Comparison of ENCODE assay signal across 9 mouse cellular contexts in genomic region chr9:45139082-45139481, GRCm38 (mm10). TPM values are rescaled to one million over a fixed set of nuclear protein-coding genes. Genes with fewer than 3 reads are reported as not detected.
DNase-seq lines count a peak whose midpoint lies in the region; ATAC-seq and TF ChIP-seq lines count a peak whose summit lies in the region.
"Had no signal": no experiment of that assay in that cellular context is flagged by ENCODE, and none has a peak within 500 bp of the region (broad histone marks: within the 10 kb centered on the region; RNA-seq: fewer than 3 reads in every experiment).

No protein-coding gene starts in this region.

- no peaks in the 10 kb centered on the region for H3K9me3 ChIP-seq in heart, embryonic 14.5 days (ENCODE audit: control insufficient read depth, low read length)
- no peaks in the 10 kb centered on the region for H3K9me3 ChIP-seq in ES-E14 (ENCODE audit: control insufficient read depth, insufficient read depth, low read depth, low read length)
- no peaks in the 10 kb centered on the region for H3K9me3 ChIP-seq in hindbrain, embryonic 11.5 days (ENCODE audit: control insufficient read depth, low read length)
- H3K9me3 ChIP-seq in midbrain, embryonic 10.5 days (replicated peaks), result no peaks in the 10 kb centered on the region

- no peak for ATAC-seq in heart, embryonic 14.5 days (ENCODE audit: insufficient number of reproducible peaks, insufficient read depth, low FRiP score, low read depth)
- no peak for ATAC-seq in hindbrain, embryonic 11.5 days (ENCODE audit: low FRiP score)
- ATAC-seq in inflammation-experienced regulatory T-cells, adult 6 months, result no peak

- H3K36me3 ChIP-seq in heart, embryonic 14.5 days (ENCODE audit: control insufficient read depth, insufficient read depth, low read length), result no peaks in the 10 kb centered on the region
- no peaks in the 10 kb centered on the region for H3K36me3 ChIP-seq in ES-E14 (ENCODE audit: control insufficient read depth, insufficient read depth, low read length, poor library complexity, severe bottlenecking)
- H3K36me3 ChIP-seq in hindbrain, embryonic 11.5 days (ENCODE audit: control insufficient read depth, insufficient read depth, low read length), result no peaks in the 10 kb centered on the region
- H3K36me3 ChIP-seq in midbrain, embryonic 10.5 days, result no peaks in the 10 kb centered on the region

- peak overlapping the region; percentile 54 to 56 for H3K4me3 ChIP-seq in heart, embryonic 14.5 days (ENCODE audit: control insufficient read depth in 1 of 2, insufficient read depth in 1 of 2, low read depth in 1 of 2, low read length in 2 of 2)
- peak overlapping the region; percentile 53 to 72 for H3K4me3 ChIP-seq in ES-E14 (ENCODE audit: insufficient read depth in 1 of 2, low read depth in 1 of 2, low read length in 2 of 2, poor library complexity in 1 of 2, severe bottlenecking in 1 of 2)
- H3K4me3 ChIP-seq in hindbrain, embryonic 11.5 days (ENCODE audit: low read depth, low read length), result peak overlapping the region; percentile 46
- peak overlapping the region; percentile 64 for H3K4me3 ChIP-seq in midbrain, embryonic 10.5 days

- in situ Hi-C loops in ES-E14 (cut with MboI; ENCODE audit: low sequenced_read_pairs in 2 of 2, unreplicated experiment in 2 of 2), result no loop called here

- H3K27me3 ChIP-seq in heart, embryonic 14.5 days (ENCODE audit: control insufficient read depth, insufficient read depth, low read length), result peaks cover 79% of the 10 kb centered on the region
- peaks cover 57% of the 10 kb centered on the region for H3K27me3 ChIP-seq in hindbrain, embryonic 11.5 days (ENCODE audit: control insufficient read depth, insufficient read depth, low read length)
- peaks cover 100% of the 10 kb centered on the region for H3K27me3 ChIP-seq in midbrain, embryonic 10.5 days (ENCODE audit: low read depth, poor library complexity, severe bottlenecking)

- intact Hi-C loops in heart, postnatal 10 days (cut with DNase I), result loop anchor here (5.0 kb wide), 1 partner anchor 92 kb away; no protein-coding TSS in a partner anchor

- 10% methylated on average over 7 of the region's 7 CpGs for WGBS in heart, embryonic 14.5 days
- WGBS in hindbrain, embryonic 11.5 days, result 6% methylated on average over 7 of the region's 7 CpGs
- WGBS in midbrain, embryonic 10.5 days, result 6% methylated on average over 7 of the region's 7 CpGs

- H3K27ac ChIP-seq in heart, embryonic 14.5 days (replicated peaks in 1 of 2; ENCODE audit: control insufficient read depth in 1 of 2, insufficient read depth in 1 of 2, low read depth in 2 of 2, low read length in 2 of 2), result no peak overlapping the region
- no peak overlapping the region for H3K27ac ChIP-seq in ES-E14 (ENCODE audit: insufficient read depth, low read depth, low read length, poor library complexity, severe bottlenecking)
- no peak overlapping the region for H3K27ac ChIP-seq in hindbrain, embryonic 11.5 days (ENCODE audit: low read depth, low read length)
- no peak overlapping the region for H3K27ac ChIP-seq in midbrain, embryonic 10.5 days (replicated peaks)

- H3K4me1 ChIP-seq in heart, embryonic 14.5 days (ENCODE audit: control insufficient read depth in 2 of 2, insufficient read depth in 2 of 2, low read length in 2 of 2), result peaks cover 9 to 27% of the 10 kb centered on the region in 2 experiments
- H3K4me1 ChIP-seq in ES-E14 (ENCODE audit: control insufficient read depth in 2 of 2, insufficient read depth in 2 of 2, low read length in 2 of 2, poor library complexity in 1 of 2), result peaks cover 2% of the 10 kb centered on the region in 2 experiments; a peak in 1 of 4 replicates
- H3K4me1 ChIP-seq in hindbrain, embryonic 11.5 days (replicated peaks; ENCODE audit: control insufficient read depth, insufficient read depth, low read length), result 0 out of 2 replicates have a peak, but pooled peaks cover 9% of the 10 kb centered on the region
- H3K4me1 ChIP-seq in midbrain, embryonic 10.5 days, result peaks cover 52% of the 10 kb centered on the region

- peak overlapping the region; percentile 97 for H3K4me2 ChIP-seq in heart, embryonic 14.5 days (ENCODE audit: low read length)
- H3K4me2 ChIP-seq in hindbrain, embryonic 11.5 days (replicated peaks; ENCODE audit: low read depth, low read length), result peak overlapping the region; percentile 91

- H3K9ac ChIP-seq in heart, embryonic 14.5 days (ENCODE audit: low read length), result peak overlapping the region; percentile 66
- no peak overlapping the region for H3K9ac ChIP-seq in ES-E14 (ENCODE audit: insufficient read depth, low read depth, low read length, poor library complexity, severe bottlenecking)
- no peak overlapping the region for H3K9ac ChIP-seq in hindbrain, embryonic 11.5 days (ENCODE audit: low read depth, low read length)

- no peak for DNase-seq in heart, postnatal 10 days
- no peak for DNase-seq in ES-E14 (ENCODE audit: low read depth, low spot score)
- DNase-seq in hindbrain, embryonic 11.5 days (ENCODE audit: low spot score), result no peak
- DNase-seq in midbrain, embryonic 10.5 days (ENCODE audit: low spot score), result no peak
- DNase-seq in ovary, postnatal 36 days (ENCODE audit: low spot score), result no peak
- DNase-seq in urinary bladder, postnatal 4 days (ENCODE audit: low spot score in 2 of 2), result no peak

TF ChIP-seq in ES-E14, 5 proteins besides CTCF, POLR2A, EP300 and RAD21:
- no peak for TF ChIP-seq ZC3H11A (IDR thresholded peaks at IDR 0.05; ENCODE audit: borderline replicate concordance, low read depth, low read length)
- no peak for TF ChIP-seq CHD2 (IDR thresholded peaks at IDR 0.05; ENCODE audit: low read depth, low read length)
- TF ChIP-seq MAFK (IDR thresholded peaks at IDR 0.05; ENCODE audit: insufficient read depth, low read depth, low read length), result no peak
- TF ChIP-seq ZNF384 (IDR thresholded peaks at IDR 0.05; ENCODE audit: low read depth, low read length), result no peak
- TF ChIP-seq HCFC1 (IDR thresholded peaks at IDR 0.05; ENCODE audit: borderline replicate concordance, insufficient read depth, low read length), result no peak
TF ChIP-seq in ES-E14: peak in this region for 0.

RNA-seq across cellular contexts. Expression of gene Scn4b, which starts 0.9 kb away (rescaled TPM):
- polyA plus RNA-seq in heart, embryonic 14.5 days (2014; fragmentation: Nextera tagmentation; extraction: Ambion mirVana), result 0.11 TPM in 1 of 2 replicates, not detected in the other
- under 1 TPM; 0.20 to 0.22 TPM for total RNA-seq in heart, postnatal 10 days (2021)
- 0.32 and 0.45 TPM in 2 replicates for total RNA-seq in ES-E14 (2012; rRNA removed)
- 0.12 and 0.14 TPM in 2 replicates for polyA plus RNA-seq in hindbrain, embryonic 11.5 days (2014; fragmentation: Nextera tagmentation; extraction: Ambion mirVana)
- polyA plus RNA-seq in midbrain, embryonic 10.5 days (2016; fragmentation: Nextera tagmentation; extraction: Ambion mirVana), result 0.16 and 0.28 TPM in 2 replicates
- not detected for polyA plus RNA-seq in inflammation-experienced regulatory T-cells, adult 6 months (2017; shearing (Covaris generic))
- total RNA-seq: hematopoietic stem cell, adult 5-6 weeks had no signal

RNA-seq across cellular contexts. Expression of gene Scn2b, which starts 21.5 kb away (rescaled TPM):
- polyA plus RNA-seq in heart, embryonic 14.5 days (2014; fragmentation: Nextera tagmentation; extraction: Ambion mirVana), result 1.4 TPM in 2 replicates
- total RNA-seq in heart, postnatal 10 days (2021), result 1 to 10 TPM in 1 of 2 experiments, under 1 TPM in 1; 0.79 to 1.1 TPM
- 1.1 and 1.7 TPM in 2 replicates for total RNA-seq in ES-E14 (2012; rRNA removed)
- 3.8 and 4.7 TPM in 2 replicates for polyA plus RNA-seq in hindbrain, embryonic 11.5 days (2014; fragmentation: Nextera tagmentation; extraction: Ambion mirVana)
- 4.2 and 5.6 TPM in 2 replicates for polyA plus RNA-seq in midbrain, embryonic 10.5 days (2016; fragmentation: Nextera tagmentation; extraction: Ambion mirVana)
- polyA plus RNA-seq in inflammation-experienced regulatory T-cells, adult 6 months (2017; shearing (Covaris generic)), result under 1 TPM in 2 of 3 experiments, not detected in 1; 0.09 to 0.60 TPM
- total RNA-seq: hematopoietic stem cell, adult 5-6 weeks had no signal

RNA-seq across cellular contexts. Expression of gene BC049352, which starts 42.7 kb away (rescaled TPM):
- polyA plus RNA-seq in heart, embryonic 14.5 days (2014; fragmentation: Nextera tagmentation; extraction: Ambion mirVana), result not detected in 2 replicates
- total RNA-seq in heart, postnatal 10 days (2021), result not detected
- total RNA-seq in ES-E14 (2012; rRNA removed), result not detected in 2 replicates
- polyA plus RNA-seq in hindbrain, embryonic 11.5 days (2014; fragmentation: Nextera tagmentation; extraction: Ambion mirVana), result not detected in 2 replicates
- not detected in 2 replicates for polyA plus RNA-seq in midbrain, embryonic 10.5 days (2016; fragmentation: Nextera tagmentation; extraction: Ambion mirVana)
- polyA plus RNA-seq in inflammation-experienced regulatory T-cells, adult 6 months (2017; shearing (Covaris generic)), result 1 to 10 TPM; 2.7 to 4.2 (median 4.1) TPM
